Mouse (Mus musculus): ENCODE results near the gene Clstn2. TPM values are rescaled to one million over a fixed set of nuclear protein-coding genes. Genes with fewer than 3 reads are reported as not detected.

The Clstn2 gene
- total RNA-seq, 2 experiments from 2014 or later: not detected

DNA sequence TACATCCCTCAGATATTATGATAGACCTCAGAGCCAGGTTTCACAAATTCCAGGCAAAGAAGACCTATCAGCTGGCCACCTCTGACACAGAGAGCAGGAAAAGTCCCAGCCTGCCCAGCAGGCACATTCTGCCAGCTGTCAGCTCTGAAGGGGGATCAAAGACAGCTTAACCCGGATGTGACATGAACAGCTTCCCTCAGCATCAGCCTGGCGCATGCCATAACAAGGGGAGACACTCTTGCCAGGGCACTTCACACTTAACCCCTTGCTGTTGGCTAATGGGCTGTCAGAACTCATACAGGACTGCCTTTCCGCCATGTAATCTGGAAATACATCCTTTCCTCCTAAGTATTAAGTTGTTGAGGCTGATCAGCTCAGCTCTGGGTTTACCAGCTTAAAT lies 403.8 kb downstream of the Clstn2 start:
- ATAC-seq (replicated peaks; ENCODE audit: low FRiP score, poor library complexity, severe bottlenecking): no peak

DNA sequence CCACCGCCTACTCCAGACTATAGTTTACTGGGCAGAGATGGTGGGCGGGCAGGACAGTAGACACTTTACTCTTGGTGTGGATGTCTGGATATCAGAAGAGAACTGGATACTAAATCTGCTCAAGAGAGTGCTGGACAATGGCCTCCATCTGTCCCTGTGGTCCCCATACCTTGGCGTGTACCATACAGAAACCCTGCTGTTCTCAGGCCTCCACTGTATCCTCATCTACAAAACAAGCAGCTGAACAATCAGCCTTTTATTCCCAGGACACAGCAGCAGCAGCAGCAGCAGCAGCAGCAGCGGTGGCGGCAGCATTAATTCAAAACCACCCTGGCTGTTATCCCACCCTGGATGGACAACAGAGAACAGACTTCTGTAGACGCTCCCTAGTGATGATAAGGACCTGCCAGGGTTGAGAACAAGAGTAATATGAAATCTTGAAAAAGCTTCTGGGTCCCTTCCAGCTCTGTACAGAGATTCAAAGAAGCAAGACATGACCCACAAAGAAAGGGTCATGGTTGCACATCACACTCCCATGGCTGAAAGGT lies 404.5 kb downstream of the Clstn2 start:
- no peak for ATAC-seq (replicated peaks; ENCODE audit: low FRiP score, poor library complexity, severe bottlenecking)

DNA sequence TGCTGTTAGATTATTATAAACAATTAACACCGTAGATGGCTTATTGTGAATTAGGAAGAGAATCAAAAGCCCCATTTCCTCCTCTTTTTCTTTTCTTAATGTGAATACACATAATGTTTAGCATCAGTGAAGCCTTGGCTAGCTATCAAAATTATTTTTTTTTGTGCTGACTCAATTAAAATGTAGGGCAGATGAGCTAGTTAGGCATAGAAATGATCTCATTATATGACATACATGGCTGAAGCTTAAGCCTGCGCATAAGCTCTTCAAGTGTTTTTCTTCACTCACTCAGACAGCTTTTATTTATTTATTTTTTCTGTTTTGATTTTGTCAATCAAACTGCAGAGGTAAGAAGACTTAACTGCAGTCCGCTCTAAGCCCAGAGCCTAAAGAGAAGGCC lies 405.1 kb downstream of the Clstn2 start:
- ATAC-seq (replicated peaks; ENCODE audit: low FRiP score, poor library complexity, severe bottlenecking): no peak

DNA sequence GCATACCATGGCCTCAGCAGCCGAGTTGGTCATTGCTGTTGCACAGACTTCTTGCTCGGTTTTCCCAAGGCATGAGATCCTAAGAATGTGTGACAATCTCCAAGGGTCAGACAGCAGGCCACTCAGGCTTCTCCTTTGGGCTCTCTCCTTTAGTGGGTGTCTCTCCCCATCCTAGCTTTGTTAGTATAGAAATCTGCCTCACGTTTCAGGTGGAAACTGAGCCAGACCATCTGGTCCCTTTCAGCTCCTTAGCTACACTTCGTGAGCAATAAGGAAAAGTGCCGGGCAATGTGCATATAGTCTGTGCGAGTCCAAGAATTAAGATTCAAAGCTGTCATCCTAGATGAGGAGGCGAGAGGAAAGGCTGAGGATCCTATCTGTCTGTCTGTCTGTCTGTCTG lies 422.4 kb downstream of the Clstn2 start:
- ATAC-seq (replicated peaks; ENCODE audit: low FRiP score, poor library complexity, severe bottlenecking): no peak

DNA sequence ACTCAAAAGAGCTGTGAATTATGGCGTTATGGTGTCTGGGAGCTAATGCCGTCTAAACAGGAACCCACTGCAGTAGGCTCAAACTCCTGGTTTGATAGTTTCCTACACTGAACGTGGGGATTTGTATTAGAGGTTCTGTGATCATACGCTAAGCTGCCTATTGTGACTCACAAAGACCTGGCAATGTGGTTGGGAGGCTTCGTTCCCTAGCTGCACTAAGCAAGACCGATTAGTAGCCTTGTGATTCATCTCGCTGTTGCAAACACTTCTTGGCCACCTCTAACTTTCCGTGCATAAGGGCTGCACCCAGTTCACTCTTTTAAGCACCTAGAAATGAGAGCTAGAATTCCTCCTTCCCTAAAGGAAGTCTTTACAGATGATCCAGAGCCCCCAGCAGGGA lies 429.3 kb downstream of the Clstn2 start:
- ATAC-seq (replicated peaks; ENCODE audit: low FRiP score, poor library complexity, severe bottlenecking): no peak

DNA sequence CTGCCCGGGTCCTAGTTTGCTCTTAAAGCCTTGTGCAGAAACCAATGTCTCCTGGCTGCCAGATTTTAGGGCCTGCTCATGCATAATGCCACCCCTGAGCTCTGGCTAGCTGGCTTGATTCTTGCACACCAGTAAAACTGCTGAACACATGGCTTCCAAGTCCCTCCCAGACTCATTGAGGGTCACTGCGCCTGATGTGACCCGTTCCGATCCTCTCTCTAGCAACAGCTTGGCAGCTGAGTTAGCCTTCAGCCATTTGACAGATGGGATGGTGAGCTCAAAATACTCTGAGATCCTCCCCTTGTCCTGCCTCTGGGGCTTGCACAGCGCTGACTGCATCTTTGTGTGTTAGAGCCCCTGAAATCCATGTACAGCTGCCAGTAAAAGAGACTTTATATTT lies 430.5 kb downstream of the Clstn2 start:
- ATAC-seq (replicated peaks; ENCODE audit: low FRiP score, poor library complexity, severe bottlenecking): no peak

DNA sequence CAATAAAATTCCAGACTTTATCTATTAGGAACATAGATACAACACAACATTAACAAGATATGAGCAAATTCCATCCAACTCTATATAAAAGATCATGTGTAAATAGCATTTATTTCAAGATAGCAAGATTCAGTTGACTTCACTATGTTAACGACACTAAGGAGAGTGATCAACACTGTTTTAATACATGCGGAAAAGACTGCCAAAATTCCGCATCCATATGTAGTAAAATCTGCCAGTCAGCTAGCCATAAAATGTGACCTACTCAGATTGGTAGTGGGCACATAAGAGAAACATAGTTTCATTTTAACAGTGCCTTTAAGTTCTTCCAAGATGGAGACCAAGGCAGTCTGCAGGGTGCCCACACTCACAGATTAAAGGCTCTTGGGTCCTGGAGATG lies 434.0 kb downstream of the Clstn2 start:
- no peak for ATAC-seq (replicated peaks; ENCODE audit: low FRiP score, poor library complexity, severe bottlenecking)

DNA sequence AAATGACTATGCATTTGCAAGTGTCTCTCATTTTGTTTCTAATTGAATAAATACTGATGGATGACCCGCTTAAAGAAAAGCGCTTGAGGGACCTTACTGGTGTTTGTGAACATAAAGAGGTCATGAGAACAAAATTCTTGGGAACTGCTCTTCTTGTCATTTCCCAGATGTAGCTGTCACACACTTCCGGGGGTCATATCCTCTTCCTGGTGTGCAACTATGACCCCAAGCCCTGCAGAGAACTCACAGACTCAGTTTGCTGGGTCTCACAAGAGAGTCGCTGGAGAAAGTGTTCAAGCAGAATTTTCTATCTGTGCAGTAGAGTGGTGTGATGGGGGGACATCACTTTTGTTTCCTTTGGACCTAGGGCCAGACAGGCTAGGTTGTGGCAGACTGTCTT lies 442.3 kb downstream of the Clstn2 start:
- ATAC-seq (replicated peaks; ENCODE audit: low FRiP score, poor library complexity, severe bottlenecking): no peak

DNA sequence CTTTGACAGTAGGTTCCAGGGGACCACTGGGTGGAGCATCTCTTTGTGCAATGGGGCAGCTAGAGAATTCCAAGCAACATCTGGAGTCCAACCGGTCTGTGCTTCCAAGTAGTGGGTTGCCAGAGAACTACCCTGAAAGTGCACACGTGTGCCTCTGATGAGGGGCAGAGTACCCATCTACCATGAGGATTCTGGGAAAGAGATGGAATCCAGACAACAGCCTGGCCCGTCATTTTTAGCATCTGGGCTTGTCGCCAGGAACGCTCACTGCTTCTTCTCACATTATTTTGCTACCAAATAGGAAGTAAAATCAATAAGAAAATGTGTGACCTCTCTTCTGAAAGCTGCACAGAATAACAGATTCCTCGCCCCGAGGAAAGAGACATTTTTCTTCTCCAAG lies 462.1 kb downstream of the Clstn2 start:
- no peak for ATAC-seq (replicated peaks; ENCODE audit: low FRiP score, poor library complexity, severe bottlenecking)

DNA sequence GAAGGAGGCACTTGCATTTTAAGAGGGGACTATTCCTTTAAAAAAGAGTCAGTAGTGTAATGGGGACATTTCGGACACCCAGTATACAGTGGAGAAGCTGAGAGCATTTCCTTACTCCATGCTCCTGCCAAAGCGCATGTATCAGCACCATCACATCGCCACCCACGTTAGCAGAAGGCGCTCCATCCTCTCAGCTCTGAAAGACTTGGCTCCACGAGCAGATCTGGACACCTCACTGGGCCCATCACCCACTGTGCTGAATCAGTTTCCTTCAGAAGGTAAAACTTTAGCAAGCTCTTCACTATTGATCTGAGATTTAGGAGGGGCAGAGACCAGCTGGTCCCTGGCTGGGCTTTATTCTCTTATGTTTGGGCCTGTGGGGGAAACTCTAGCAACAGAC lies 469.9 kb downstream of the Clstn2 start:
- ATAC-seq (replicated peaks; ENCODE audit: low FRiP score, poor library complexity, severe bottlenecking): no peak

DNA sequence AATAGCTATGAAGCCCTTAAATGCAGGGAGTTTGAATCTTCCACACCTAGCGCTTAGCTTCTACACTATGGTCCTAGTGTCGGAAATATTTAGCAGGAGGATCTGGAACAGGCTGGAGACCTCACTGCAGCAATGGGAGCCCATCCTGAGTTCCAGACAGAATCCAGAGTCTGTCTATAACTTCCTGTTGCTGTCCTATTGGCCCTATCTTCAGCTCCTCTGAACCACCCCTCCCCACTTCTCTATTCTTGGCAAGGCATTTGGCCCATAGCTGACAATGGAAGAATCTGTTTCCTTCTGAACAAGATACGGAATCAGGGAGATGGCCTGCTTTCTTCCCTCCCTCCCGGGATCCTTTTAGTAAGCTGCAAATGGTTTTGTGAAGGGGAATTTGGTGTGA lies 488.6 kb downstream of the Clstn2 start:
- no peak for ATAC-seq (replicated peaks; ENCODE audit: low FRiP score, poor library complexity, severe bottlenecking)

DNA sequence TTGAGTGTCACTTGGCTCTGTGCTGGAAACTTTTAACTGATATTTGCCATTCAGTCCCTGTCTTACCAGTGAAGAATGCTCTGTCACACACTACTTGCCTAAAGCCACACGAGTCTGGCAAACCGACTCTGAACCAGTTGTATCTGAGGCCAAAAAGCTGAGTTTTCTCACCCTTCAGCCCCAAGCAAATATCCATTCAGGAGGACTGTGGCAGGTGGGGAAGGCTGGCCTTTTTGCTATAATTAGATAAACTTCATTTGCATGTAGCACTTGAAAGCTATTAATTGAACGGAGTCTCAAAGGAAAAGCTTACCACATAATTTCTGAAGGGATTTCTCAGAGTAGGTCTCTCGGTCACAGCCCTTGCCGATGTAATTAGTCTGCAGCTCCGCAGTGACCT lies 491.6 kb downstream of the Clstn2 start:
- no peak for ATAC-seq (replicated peaks; ENCODE audit: low FRiP score, poor library complexity, severe bottlenecking)

DNA sequence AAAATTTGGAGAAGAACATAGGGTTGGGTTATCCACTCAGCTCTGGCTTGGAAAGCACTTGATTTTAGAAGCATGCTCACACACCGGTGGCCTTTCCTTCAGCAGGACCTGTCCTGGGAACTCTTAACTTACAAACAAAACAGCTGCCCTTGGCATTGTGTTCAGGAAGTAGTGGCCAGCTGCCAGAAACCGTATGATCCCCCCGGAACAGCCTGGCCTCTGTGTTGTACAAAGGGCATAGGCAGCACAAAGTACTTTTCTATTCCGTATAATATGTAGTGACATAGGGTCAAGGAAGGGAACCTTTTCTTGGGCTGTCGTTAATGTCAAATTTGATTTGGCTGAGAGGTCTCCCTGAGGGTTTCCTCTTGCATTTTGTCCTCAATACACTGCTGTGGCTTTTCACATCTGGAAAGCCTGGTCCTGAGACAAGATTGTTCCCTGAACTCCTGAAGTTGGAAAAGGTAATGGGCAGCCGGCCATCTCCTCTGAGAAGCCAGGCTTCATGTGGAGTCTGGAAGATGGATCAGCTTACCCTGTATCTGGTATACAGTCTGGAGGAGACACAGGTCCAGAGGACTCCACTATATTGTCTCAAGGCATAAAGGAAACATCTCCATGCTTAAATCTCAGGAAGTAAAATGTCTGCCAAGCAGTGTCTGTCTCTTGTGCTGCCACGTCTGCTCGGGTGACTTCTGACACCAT lies 494.8 kb downstream of the Clstn2 start:
- no peak for ATAC-seq (replicated peaks; ENCODE audit: low FRiP score, poor library complexity, severe bottlenecking)

DNA sequence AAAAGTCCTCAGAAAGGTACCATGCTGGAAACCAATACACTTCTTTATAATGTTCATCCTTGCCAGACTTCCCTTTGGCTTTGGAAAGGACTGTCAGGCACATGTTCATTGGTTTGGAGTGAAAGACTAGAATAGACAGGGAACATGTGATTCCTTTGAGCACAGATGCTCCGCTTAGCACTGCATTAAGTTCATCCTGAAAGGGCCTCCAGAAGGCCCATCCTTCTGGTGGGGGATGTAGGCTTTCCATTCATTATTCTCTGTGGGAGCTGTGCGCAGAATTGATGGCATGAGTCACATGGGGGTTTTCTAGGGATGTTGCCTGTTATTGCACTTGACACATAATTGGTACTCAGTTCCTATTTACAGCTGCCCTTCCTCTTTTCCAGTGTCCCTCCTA lies 498.8 kb downstream of the Clstn2 start:
- no peak for ATAC-seq (replicated peaks; ENCODE audit: low FRiP score, poor library complexity, severe bottlenecking)

DNA sequence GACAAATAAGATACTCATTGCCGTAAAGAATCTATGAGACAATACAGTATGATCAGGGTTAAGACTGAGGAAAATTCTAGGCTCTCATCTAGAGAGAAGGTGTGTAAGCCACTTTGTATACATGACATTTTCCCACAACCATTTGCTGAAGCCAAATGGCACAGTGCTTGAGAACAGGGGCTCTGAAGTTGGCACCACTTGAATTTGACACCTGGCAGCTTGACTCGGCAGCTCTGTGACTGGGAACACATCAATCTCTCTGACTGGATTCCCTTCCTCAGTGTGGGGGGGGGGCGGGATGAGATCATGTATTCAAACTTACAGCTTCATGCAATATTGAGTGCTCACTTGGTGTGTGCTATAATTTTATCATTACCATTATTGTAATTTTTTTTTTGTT lies 499.7 kb downstream of the Clstn2 start:
- no peak for ATAC-seq (replicated peaks; ENCODE audit: low FRiP score, poor library complexity, severe bottlenecking)

DNA sequence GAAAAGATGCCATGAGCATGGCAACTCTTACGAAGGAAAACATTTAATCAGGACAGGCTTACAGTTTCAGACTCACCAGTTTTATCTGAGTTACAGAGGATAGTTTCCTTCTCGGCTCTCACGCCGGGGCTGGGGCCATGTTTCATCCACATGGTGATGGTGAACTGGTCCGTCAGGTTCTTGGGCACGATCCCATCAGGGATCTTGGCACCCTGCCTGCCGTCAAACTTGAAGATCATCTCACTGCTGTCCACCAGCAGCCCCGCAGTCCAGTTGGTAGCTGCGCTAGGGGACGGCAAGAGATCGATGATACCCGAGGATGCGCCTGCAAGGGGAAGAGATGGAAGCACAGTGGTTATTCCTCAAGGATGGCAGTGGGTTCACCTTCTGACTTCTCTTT lies 500.4 kb downstream of the Clstn2 start:
- ATAC-seq (replicated peaks; ENCODE audit: low FRiP score, poor library complexity, severe bottlenecking): no peak

DNA sequence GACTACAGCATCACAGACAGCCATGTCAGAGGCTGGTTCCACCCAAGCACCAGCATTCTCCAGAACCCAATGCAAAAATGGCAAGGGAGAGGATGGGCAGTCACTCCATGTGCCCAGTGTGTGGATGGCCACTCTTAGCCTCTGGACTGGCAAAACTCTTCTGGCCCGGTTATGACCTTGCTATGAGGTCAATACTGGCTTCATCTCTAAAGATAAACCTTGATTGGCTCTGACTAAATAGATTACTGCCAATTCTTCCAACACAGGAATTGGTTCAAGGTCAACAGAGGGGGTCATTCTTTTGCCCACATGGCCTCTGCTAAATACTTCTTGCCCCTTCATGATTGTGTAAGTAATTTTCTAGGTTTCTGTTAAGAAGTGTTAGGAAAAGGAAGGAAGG lies 505.1 kb downstream of the Clstn2 start:
- no peak for ATAC-seq (replicated peaks; ENCODE audit: low FRiP score, poor library complexity, severe bottlenecking)

DNA sequence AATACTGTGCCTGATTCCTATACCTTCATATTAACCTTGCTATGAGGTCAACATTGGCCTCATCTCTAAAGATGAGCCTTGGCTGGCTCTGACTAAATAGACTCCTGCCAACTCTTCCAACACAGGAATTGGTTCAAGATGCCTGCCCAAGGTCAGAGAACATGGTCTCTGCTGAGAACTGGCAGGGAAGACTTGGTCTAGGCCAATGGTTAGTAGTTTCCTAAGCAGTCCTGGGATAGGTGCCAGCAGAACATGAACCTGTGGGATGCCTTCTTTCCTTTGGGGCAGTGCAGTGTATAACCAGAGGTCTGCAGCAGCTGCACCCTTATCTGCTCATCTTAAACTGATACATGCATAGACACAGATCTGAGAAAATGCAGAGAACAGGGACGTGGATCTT lies 505.7 kb downstream of the Clstn2 start:
- no peak for ATAC-seq (replicated peaks; ENCODE audit: low FRiP score, poor library complexity, severe bottlenecking)

DNA sequence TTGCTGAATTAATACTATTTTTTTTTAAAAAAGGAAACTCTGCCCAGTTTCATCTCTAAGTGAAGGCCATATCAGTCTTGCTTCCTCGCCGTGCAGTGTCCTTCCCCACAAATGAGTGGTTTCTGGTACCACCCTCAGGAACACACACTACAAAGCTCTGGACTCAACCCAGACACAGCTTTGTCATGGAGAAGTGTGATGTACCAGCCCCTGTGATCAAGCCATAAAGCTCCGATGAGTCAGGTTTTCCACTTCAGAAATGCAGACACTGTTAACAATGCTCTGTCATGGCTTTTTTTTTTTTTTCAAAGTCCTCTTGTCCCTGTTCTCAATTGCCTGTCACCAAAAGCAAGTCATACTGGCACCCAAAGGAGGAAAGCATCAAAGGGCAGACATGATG lies 507.4 kb downstream of the Clstn2 start:
- no peak for ATAC-seq (replicated peaks; ENCODE audit: low FRiP score, poor library complexity, severe bottlenecking)

DNA sequence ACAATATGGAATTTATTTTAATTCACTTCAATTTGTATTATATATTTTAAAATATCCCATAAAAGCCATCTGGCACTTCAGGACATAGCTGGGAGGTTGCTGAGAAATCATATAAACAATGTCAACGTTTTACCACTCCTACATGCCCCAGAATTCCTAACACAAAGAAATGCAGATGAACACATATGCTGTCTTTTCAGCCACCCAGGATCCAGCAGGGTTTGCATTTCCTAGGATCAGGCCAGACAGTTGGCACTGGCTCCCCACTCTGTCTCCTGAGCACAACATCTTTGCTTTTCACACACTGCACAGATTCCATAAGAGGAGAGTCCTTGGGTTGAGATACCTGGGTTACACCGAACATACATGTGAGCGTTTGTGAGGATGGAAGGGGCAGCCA lies 508.1 kb downstream of the Clstn2 start:
- no peak for ATAC-seq (replicated peaks; ENCODE audit: low FRiP score, poor library complexity, severe bottlenecking)

DNA sequence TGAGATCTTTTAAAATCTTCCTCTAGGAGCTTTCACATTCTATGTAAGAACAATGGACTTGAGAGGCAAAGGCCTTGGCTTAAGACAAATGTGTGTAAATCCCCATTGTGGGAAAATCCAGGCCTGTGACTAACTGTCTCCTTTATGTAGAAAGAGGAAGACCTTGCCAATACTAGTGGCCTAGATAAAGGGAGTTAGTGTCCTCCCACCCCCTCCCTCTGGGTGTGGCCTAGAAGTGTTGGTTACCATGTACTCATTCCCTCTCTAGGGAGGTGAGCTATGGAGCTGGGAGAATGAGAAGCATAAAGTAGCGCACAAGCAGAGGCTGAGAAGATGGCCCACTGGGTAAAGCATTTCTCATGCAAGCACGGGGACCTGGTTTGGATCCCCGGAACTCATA lies 512.2 kb downstream of the Clstn2 start:
- ATAC-seq (replicated peaks; ENCODE audit: low FRiP score, poor library complexity, severe bottlenecking): no peak

DNA sequence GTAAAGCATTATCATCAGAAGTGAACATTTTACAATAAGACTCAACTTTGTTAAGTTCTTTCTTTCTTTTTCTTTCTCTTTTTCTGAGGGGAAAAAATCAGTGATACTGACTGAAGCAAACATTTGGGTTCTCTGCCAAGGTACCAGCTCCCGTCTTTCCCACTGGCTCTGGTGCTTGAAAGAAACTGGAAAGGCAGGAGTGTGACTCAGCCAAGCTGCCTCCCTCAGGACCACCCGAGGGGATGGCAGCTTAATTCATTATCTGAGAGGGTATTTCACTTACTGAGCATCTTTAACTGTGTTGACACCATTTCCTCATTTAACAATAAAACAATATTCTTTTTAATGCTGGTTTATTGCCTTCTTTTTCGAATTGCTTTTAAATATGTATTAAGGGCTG lies 516.0 kb downstream of the Clstn2 start:
- no peak for ATAC-seq (replicated peaks; ENCODE audit: low FRiP score, poor library complexity, severe bottlenecking)

All from erythroblast, adult 5-6 weeks (primary cell).